Mouse (Mus musculus): Measurements from ENCODE around the gene Prpf18. TPM values are rescaled to one million over a fixed set of nuclear protein-coding genes. Genes with fewer than 3 reads are reported as not detected.

Gene Prpf18
- polyA plus RNA-seq, 1 experiment from 2014 or later = 32.5 TPM

GRCm38 (mm10) chr2:4578291-4578690 is 73.6 kb downstream of the Prpf18 start:
- H3K27me3 ChIP-seq (ENCODE audit: control insufficient read depth, insufficient read depth, low read length) = no peaks in the 10 kb centered on the region
- ATAC-seq (ENCODE audit: insufficient number of reproducible peaks, insufficient read depth, low FRiP score, low read depth) = no peak
- no peaks in the 10 kb centered on the region for H3K4me1 ChIP-seq (ENCODE audit: control insufficient read depth, insufficient read depth, low read length)
- H3K36me3 ChIP-seq (ENCODE audit: control insufficient read depth, insufficient read depth, low read length) = peaks cover 20% of the 10 kb centered on the region
- WGBS = 76% methylated on average over 5 of the region's 5 CpGs
- no peak overlapping the region for H3K27ac ChIP-seq (ENCODE audit: low read length)
- H3K9me3 ChIP-seq (ENCODE audit: control insufficient read depth, low read depth, low read length) = no peaks in the 10 kb centered on the region
- H3K4me2 ChIP-seq (replicated peaks; ENCODE audit: low read depth, low read length) = no peak overlapping the region
- no peak overlapping the region for H3K9ac ChIP-seq (replicated peaks; ENCODE audit: low read depth, low read length)
- no peak overlapping the region for H3K4me3 ChIP-seq (ENCODE audit: low read depth, low read length)

GRCm38 (mm10) chr2:4575975-4576374 is 75.9 kb downstream of the Prpf18 start:
- Histone ChIP-seq H3K9ac (replicated peaks; ENCODE audit: low read depth, low read length) (no peak overlapping the region), H3K9me3 (ENCODE audit: control insufficient read depth, low read depth, low read length) (no peaks in the 10 kb centered on the region), H3K27ac (ENCODE audit: low read length) (no peak overlapping the region), H3K36me3 (ENCODE audit: control insufficient read depth, insufficient read depth, low read length) (peaks cover 31% of the 10 kb centered on the region), H3K27me3 (ENCODE audit: control insufficient read depth, insufficient read depth, low read length) (no peaks in the 10 kb centered on the region), H3K4me2 (replicated peaks; ENCODE audit: low read depth, low read length) (no peak overlapping the region), H3K4me3 (ENCODE audit: low read depth, low read length) (no peak overlapping the region), H3K4me1 (ENCODE audit: control insufficient read depth, insufficient read depth, low read length) (no peaks in the 10 kb centered on the region)
- ATAC-seq (ENCODE audit: insufficient number of reproducible peaks, insufficient read depth, low FRiP score, low read depth) = no peak
- 76% methylated on average over 7 of the region's 7 CpGs for WGBS

GRCm38 (mm10) chr2:4575163-4575562 is 76.8 kb downstream of the Prpf18 start:
- Histone ChIP-seq H3K9me3 (ENCODE audit: control insufficient read depth, low read depth, low read length) (no peaks in the 10 kb centered on the region), H3K36me3 (ENCODE audit: control insufficient read depth, insufficient read depth, low read length) (peaks cover 38% of the 10 kb centered on the region), H3K9ac (replicated peaks; ENCODE audit: low read depth, low read length) (no peak overlapping the region), H3K27ac (ENCODE audit: low read length) (no peak overlapping the region), H3K27me3 (ENCODE audit: control insufficient read depth, insufficient read depth, low read length) (no peaks in the 10 kb centered on the region), H3K4me1 (ENCODE audit: control insufficient read depth, insufficient read depth, low read length) (peaks cover 1% of the 10 kb centered on the region; the same call in 1 of the 2 replicates), H3K4me2 (replicated peaks; ENCODE audit: low read depth, low read length) (no peak overlapping the region), H3K4me3 (ENCODE audit: low read depth, low read length) (no peak overlapping the region)
- WGBS = 75% methylated on average over 2 of the region's 2 CpGs
- no peak for ATAC-seq (ENCODE audit: insufficient number of reproducible peaks, insufficient read depth, low FRiP score, low read depth)

- ATAC-seq (ENCODE audit: insufficient number of reproducible peaks, insufficient read depth, low FRiP score, low read depth) = no peak
- Histone ChIP-seq H3K4me2 (replicated peaks; ENCODE audit: low read depth, low read length) (no peak overlapping the region), H3K27ac (ENCODE audit: low read length) (no peak overlapping the region), H3K9me3 (ENCODE audit: control insufficient read depth, low read depth, low read length) (no peaks in the 10 kb centered on the region), H3K36me3 (ENCODE audit: control insufficient read depth, insufficient read depth, low read length) (peaks cover 40% of the 10 kb centered on the region), H3K4me3 (ENCODE audit: low read depth, low read length) (no peak overlapping the region), H3K9ac (replicated peaks; ENCODE audit: low read depth, low read length) (no peak overlapping the region), H3K4me1 (ENCODE audit: control insufficient read depth, insufficient read depth, low read length) (peaks cover 3% of the 10 kb centered on the region; the same call in 1 of the 2 replicates), H3K27me3 (ENCODE audit: control insufficient read depth, insufficient read depth, low read length) (no peaks in the 10 kb centered on the region)
- WGBS = 90% methylated on average over 5 of the region's 5 CpGs
These were observed 77.7 kb downstream of the Prpf18 start for GRCm38 (mm10) chr2:4574251-4574650.

- Histone ChIP-seq H3K36me3 (ENCODE audit: control insufficient read depth, insufficient read depth, low read length) (peaks cover 40% of the 10 kb centered on the region), H3K4me3 (ENCODE audit: low read depth, low read length) (no peak overlapping the region), H3K27me3 (ENCODE audit: control insufficient read depth, insufficient read depth, low read length) (no peaks in the 10 kb centered on the region), H3K27ac (ENCODE audit: low read length) (no peak overlapping the region), H3K9ac (replicated peaks; ENCODE audit: low read depth, low read length) (no peak overlapping the region), H3K4me2 (replicated peaks; ENCODE audit: low read depth, low read length) (no peak overlapping the region), H3K4me1 (ENCODE audit: control insufficient read depth, insufficient read depth, low read length) (peaks cover 3% of the 10 kb centered on the region; the same call in 1 of the 2 replicates), H3K9me3 (ENCODE audit: control insufficient read depth, low read depth, low read length) (no peaks in the 10 kb centered on the region)
- no peak for ATAC-seq (ENCODE audit: insufficient number of reproducible peaks, insufficient read depth, low FRiP score, low read depth)
- 51% methylated on average over 4 of the region's 4 CpGs for WGBS
These were observed 78.5 kb downstream of the Prpf18 start for GRCm38 (mm10) chr2:4573386-4573785.

GRCm38 (mm10) chr2:4572498-4573263 is 79.2 kb downstream of the Prpf18 start:
- Histone ChIP-seq H3K4me1 (ENCODE audit: control insufficient read depth, insufficient read depth, low read length) (peaks cover 3% of the 10 kb centered on the region; the same call in 1 of the 2 replicates), H3K27ac (ENCODE audit: low read length) (no peak overlapping the region), H3K9ac (replicated peaks; ENCODE audit: low read depth, low read length) (no peak overlapping the region), H3K27me3 (ENCODE audit: control insufficient read depth, insufficient read depth, low read length) (no peaks in the 10 kb centered on the region), H3K4me2 (replicated peaks; ENCODE audit: low read depth, low read length) (no peak overlapping the region), H3K9me3 (ENCODE audit: control insufficient read depth, low read depth, low read length) (no peaks in the 10 kb centered on the region), H3K36me3 (ENCODE audit: control insufficient read depth, insufficient read depth, low read length) (peaks cover 40% of the 10 kb centered on the region), H3K4me3 (ENCODE audit: low read depth, low read length) (no peak overlapping the region)
- ATAC-seq (ENCODE audit: insufficient number of reproducible peaks, insufficient read depth, low FRiP score, low read depth) = no peak
- WGBS = 76% methylated on average over 7 of the region's 7 CpGs

Other genes with a start within 250 kb of the Prpf18 start
- 6.3 and 6.7 TPM in 2 replicates for gene Bend7, start 65.7 kb upstream of the Prpf18 start, polyA plus RNA-seq (2014; fragmentation: Nextera tagmentation; extraction: Ambion mirVana)
- gene Sephs1, start 229.5 kb upstream of the Prpf18 start, polyA plus RNA-seq (2014; fragmentation: Nextera tagmentation; extraction: Ambion mirVana) = 81.9 and 83.5 TPM in 2 replicates

Measured in stomach, embryonic 14.5 days (tissue).